Mouse (Mus musculus) kidney, embryonic 16.5 days (tissue): Measurements from ENCODE around the gene Erf. TPM values are rescaled to one million over a fixed set of nuclear protein-coding genes. Genes with fewer than 3 reads are reported as not detected.
A peak's percentile ranks its signal among the peaks of the same experiment; 100 is the strongest.

Experiments
- ATAC-seq: fragments of 200-750 bp; cut with Nextera tagmentation; 2 replicates; pipeline ENCODE4 v1.8.0; 2017; ENCODE audit warnings: moderate TSS enrichment; ENCODE audit not compliant: low FRiP score, low TSS enrichment
- H3K27ac ChIP-seq: fragments of 300-500 bp; sonication (generic); 2 replicates; pipeline ENCODE4 v1.5.1; 2014; ENCODE audit warnings: low read length
- H3K27me3 ChIP-seq: fragments of 300-500 bp; sonication (generic); 2 replicates; pipeline ENCODE4 v1.6.1; 2014; ENCODE audit warnings: low read length, control low read depth, mixed read lengths; ENCODE audit not compliant: insufficient read depth
- H3K36me3 ChIP-seq: fragments of 300-500 bp; sonication (generic); 2 replicates; pipeline ENCODE4 v1.6.1; 2014; ENCODE audit warnings: low read length, control low read depth, mixed read lengths; ENCODE audit not compliant: insufficient read depth
- H3K4me1 ChIP-seq: fragments of 300-500 bp; sonication (generic); 2 replicates; pipeline ENCODE4 v1.6.1; 2014; ENCODE audit warnings: low read length, control low read depth, mixed read lengths; ENCODE audit not compliant: insufficient read depth
- H3K4me2 ChIP-seq: fragments of 300-500 bp; sonication (generic); replicated peaks from 2 replicates; pipeline ENCODE4 v1.6.1; 2014; ENCODE audit warnings: low read depth, low read length
- H3K4me3 ChIP-seq: fragments of 300-500 bp; sonication (generic); 2 replicates; pipeline ENCODE4 v1.5.1; 2014; ENCODE audit warnings: mild to moderate bottlenecking, low read length
- H3K9ac ChIP-seq: fragments of 300-500 bp; sonication (generic); replicated peaks from 2 replicates; pipeline ENCODE4 v1.6.1; 2014; ENCODE audit warnings: low read length
- H3K9me3 ChIP-seq: fragments of 300-500 bp; sonication (generic); 2 replicates; pipeline ENCODE4 v1.6.1; 2016; ENCODE audit warnings: low read length, control low read depth
- WGBS: fragments of 180-500 bp; shearing (Covaris S2); extraction: QIAGEN DNeasy Blood & Tissue Kit; methylation state at CpG from one replicate; pipeline ENCODE4 v1.1.7; 2014; 5-methylcytosine and 5-hydroxymethylcytosine counted together
- polyA plus RNA-seq: library from polyadenylated mRNA; unstranded; fragments of >200 nt; fragmentation: Nextera tagmentation; extraction: Ambion mirVana; gene quantifications from 2 replicates; pipeline ENCODE4 v1.2.1, GENCODE M21; 2015

The Erf gene
- polyA plus RNA-seq, 1 experiment from 2014 or later = 15.2 TPM

GRCm38 (mm10) chr7:25217653-25218395 lies 32.7 kb downstream of the Erf start:
- Histone ChIP-seq H3K9me3 (no peaks in the 10 kb centered on the region), H3K4me3 (peak overlapping the region; percentile 63; the same call in 1 of the 2 replicates), H3K4me2 (peak overlapping the region; percentile 86; the same call in 1 of the 2 replicates), H3K9ac (no peak overlapping the region), H3K27me3 (no peaks in the 10 kb centered on the region), H3K27ac (no peak overlapping the region), H3K36me3 (no peaks in the 10 kb centered on the region), H3K4me1 (peaks cover 26% of the 10 kb centered on the region)
- no peak for ATAC-seq
- WGBS = 67% methylated on average over 12 of the region's 12 CpGs

GRCm38 (mm10) chr7:25214172-25214571 lies 36.4 kb downstream of the Erf start:
- no peaks in the 10 kb centered on the region for H3K27me3 ChIP-seq
- H3K4me3 ChIP-seq = no peak overlapping the region
- no peaks in the 10 kb centered on the region for H3K9me3 ChIP-seq
- H3K27ac ChIP-seq = no peak overlapping the region
- H3K36me3 ChIP-seq = peaks cover 12% of the 10 kb centered on the region; the same call in 1 of the 2 replicates
- 97% methylated on average over 2 of the region's 2 CpGs for WGBS
- H3K9ac ChIP-seq = no peak overlapping the region
- peaks cover 7% of the 10 kb centered on the region; the same call in 1 of the 2 replicates for H3K4me1 ChIP-seq
- no peak overlapping the region for H3K4me2 ChIP-seq
- ATAC-seq = no peak

GRCm38 (mm10) chr7:25213099-25213498 lies 37.5 kb downstream of the Erf start:
- H3K4me1 ChIP-seq = peaks cover under 1% of the 10 kb centered on the region; the same call in 1 of the 2 replicates
- H3K4me2 ChIP-seq = no peak overlapping the region
- no peaks in the 10 kb centered on the region for H3K9me3 ChIP-seq
- no peak for ATAC-seq
- H3K9ac ChIP-seq = no peak overlapping the region
- 53% methylated on average over 3 of the region's 3 CpGs for WGBS
- peaks cover 12% of the 10 kb centered on the region; the same call in 1 of the 2 replicates for H3K36me3 ChIP-seq
- H3K27me3 ChIP-seq = no peaks in the 10 kb centered on the region
- H3K27ac ChIP-seq = no peak overlapping the region
- no peak overlapping the region for H3K4me3 ChIP-seq

GRCm38 (mm10) chr7:25210482-25210881 lies 40.1 kb downstream of the Erf start:
- H3K4me1 ChIP-seq = no peaks in the 10 kb centered on the region
- no peaks in the 10 kb centered on the region for H3K9me3 ChIP-seq
- H3K4me3 ChIP-seq = no peak overlapping the region
- H3K4me2 ChIP-seq = no peak overlapping the region
- no peak overlapping the region for H3K9ac ChIP-seq
- no peak for ATAC-seq
- H3K27ac ChIP-seq = no peak overlapping the region
- H3K27me3 ChIP-seq = no peaks in the 10 kb centered on the region
- peaks cover 12% of the 10 kb centered on the region for H3K36me3 ChIP-seq
- WGBS = 73% methylated on average over 4 of the region's 4 CpGs

GRCm38 (mm10) chr7:25209161-25209622 lies 41.4 kb downstream of the Erf start:
- Histone ChIP-seq H3K9ac (no peak overlapping the region), H3K36me3 (peaks cover 15% of the 10 kb centered on the region), H3K4me2 (no peak overlapping the region), H3K9me3 (no peaks in the 10 kb centered on the region), H3K27me3 (no peaks in the 10 kb centered on the region), H3K4me1 (no peaks in the 10 kb centered on the region), H3K4me3 (no peak overlapping the region), H3K27ac (no peak overlapping the region)
- 36% methylated on average over 3 of the region's 3 CpGs for WGBS
- no peak for ATAC-seq

- Histone ChIP-seq H3K4me2 (no peak overlapping the region), H3K36me3 (peaks cover 26% of the 10 kb centered on the region), H3K9ac (no peak overlapping the region), H3K27me3 (no peaks in the 10 kb centered on the region), H3K4me3 (no peak overlapping the region), H3K4me1 (no peaks in the 10 kb centered on the region), H3K9me3 (no peaks in the 10 kb centered on the region), H3K27ac (no peak overlapping the region)
- no peak for ATAC-seq
- whole genome bisulfite sequencing = 76% methylated on average over 16 of the region's 16 CpGs
These were observed 44.3 kb downstream of the Erf start for GRCm38 (mm10) chr7:25206094-25206830.

- Histone ChIP-seq H3K4me2 (no peak overlapping the region), H3K4me1 (no peaks in the 10 kb centered on the region), H3K27me3 (no peaks in the 10 kb centered on the region), H3K9ac (no peak overlapping the region), H3K36me3 (peaks cover 22% of the 10 kb centered on the region), H3K9me3 (no peaks in the 10 kb centered on the region), H3K4me3 (no peak overlapping the region), H3K27ac (no peak overlapping the region)
- no peak for ATAC-seq
- WGBS = 68% methylated on average over 16 of the region's 16 CpGs
These were observed 45.0 kb downstream of the Erf start for GRCm38 (mm10) chr7:25205355-25206093.

GRCm38 (mm10) chr7:25203624-25204023 lies 46.9 kb downstream of the Erf start:
- no peak for ATAC-seq
- H3K9me3 ChIP-seq = no peaks in the 10 kb centered on the region
- no peak overlapping the region for H3K4me2 ChIP-seq
- H3K36me3 ChIP-seq = peaks cover 15% of the 10 kb centered on the region; the same call in 1 of the 2 replicates
- H3K27ac ChIP-seq = no peak overlapping the region
- no peak overlapping the region for H3K4me3 ChIP-seq
- H3K27me3 ChIP-seq = no peaks in the 10 kb centered on the region
- WGBS = 72% methylated on average over 20 of the region's 20 CpGs
- no peaks in the 10 kb centered on the region for H3K4me1 ChIP-seq
- H3K9ac ChIP-seq = no peak overlapping the region

GRCm38 (mm10) chr7:25197384-25198018 lies 53.1 kb downstream of the Erf start:
- WGBS = 59% methylated on average over 10 of the region's 10 CpGs
- Histone ChIP-seq H3K27ac (no peak overlapping the region), H3K36me3 (no peaks in the 10 kb centered on the region), H3K4me3 (no peak overlapping the region), H3K9ac (no peak overlapping the region), H3K4me1 (no peaks in the 10 kb centered on the region), H3K9me3 (no peaks in the 10 kb centered on the region), H3K27me3 (no peaks in the 10 kb centered on the region), H3K4me2 (no peak overlapping the region)
- ATAC-seq = no peak
